Mouse (Mus musculus) heart, embryonic 10.5 days (tissue): ENCODE measurements around the gene Adgra3. TPM values are rescaled to one million over a fixed set of nuclear protein-coding genes. Genes with fewer than 3 reads are reported as not detected.

Experiments
- DNase-seq: peaks from one replicate; pipeline ENCODE4 v3.0.0-alpha.2; 2017; ENCODE audit warnings: low spot score
- H3K27ac ChIP-seq: fragments of 300-500 bp; sonication (generic); 2 replicates; pipeline ENCODE4 v1.5.1; 2016; ENCODE audit warnings: mild to moderate bottlenecking
- H3K27me3 ChIP-seq: fragments of 300-500 bp; sonication (generic); 2 replicates; pipeline ENCODE4 v1.6.1; 2016; ENCODE audit warnings: mild to moderate bottlenecking; ENCODE audit not compliant: poor library complexity, insufficient read depth, severe bottlenecking
- H3K36me3 ChIP-seq: fragments of 300-500 bp; sonication (generic); 2 replicates; pipeline ENCODE4 v1.6.1; 2016; ENCODE audit warnings: mild to moderate bottlenecking, moderate library complexity
- H3K4me1 ChIP-seq: fragments of 300-500 bp; sonication (generic); 2 replicates; pipeline ENCODE4 v1.6.1; 2016; ENCODE audit warnings: mild to moderate bottlenecking
- H3K4me3 ChIP-seq: fragments of 300-500 bp; sonication (generic); 2 replicates; pipeline ENCODE4 v1.5.1; 2016; ENCODE audit warnings: mild to moderate bottlenecking, moderate library complexity
- H3K9me3 ChIP-seq: fragments of 300-500 bp; sonication (generic); 2 replicates; pipeline ENCODE4 v1.6.1; 2016; ENCODE audit warnings: mild to moderate bottlenecking, moderate library complexity
- WGBS: fragments of 180-500 bp; shearing (Covaris S2); methylation state at CpG from one replicate; pipeline ENCODE4 v1.1.7; 2016; 5-methylcytosine and 5-hydroxymethylcytosine counted together
- polyA plus RNA-seq: library from polyadenylated mRNA; unstranded; fragments of >200 nt; fragmentation: Nextera tagmentation; extraction: Ambion mirVana; gene quantifications from 2 replicates; pipeline ENCODE4 v1.2.1, GENCODE M21; 2016

The Adgra3 gene
- polyA plus RNA-seq, 1 experiment from 2014 or later: 26.6 TPM

DNA sequence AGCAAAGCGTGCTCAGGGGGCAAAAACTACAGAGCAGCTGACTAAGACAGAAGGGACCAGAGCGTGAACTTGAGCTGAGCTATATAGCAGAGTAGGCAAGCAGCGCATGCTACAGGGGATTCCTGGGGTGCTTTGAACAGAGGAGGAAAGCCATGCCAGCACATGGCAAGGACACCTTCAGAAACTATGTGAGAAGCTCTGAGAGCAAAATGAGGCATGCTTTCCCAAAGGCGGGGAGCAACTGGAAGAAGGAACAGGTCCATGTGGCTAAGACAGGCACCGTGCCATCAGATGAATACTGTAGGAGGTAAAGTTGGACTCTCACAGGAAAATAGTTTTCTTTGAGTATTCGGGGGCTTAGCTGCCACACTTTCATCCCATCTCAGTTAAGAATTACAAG, 13.6 kb downstream of the Adgra3 start:
- H3K4me1 ChIP-seq: peaks cover 32% of the 10 kb centered on the region
- DNase-seq: no peak
- H3K27ac ChIP-seq: no peak overlapping the region
- no peaks in the 10 kb centered on the region for H3K9me3 ChIP-seq
- no peaks in the 10 kb centered on the region for H3K36me3 ChIP-seq
- no peaks in the 10 kb centered on the region for H3K27me3 ChIP-seq
- H3K4me3 ChIP-seq: no peak overlapping the region
- 92% methylated on average over 6 of the region's 6 CpGs for WGBS

DNA sequence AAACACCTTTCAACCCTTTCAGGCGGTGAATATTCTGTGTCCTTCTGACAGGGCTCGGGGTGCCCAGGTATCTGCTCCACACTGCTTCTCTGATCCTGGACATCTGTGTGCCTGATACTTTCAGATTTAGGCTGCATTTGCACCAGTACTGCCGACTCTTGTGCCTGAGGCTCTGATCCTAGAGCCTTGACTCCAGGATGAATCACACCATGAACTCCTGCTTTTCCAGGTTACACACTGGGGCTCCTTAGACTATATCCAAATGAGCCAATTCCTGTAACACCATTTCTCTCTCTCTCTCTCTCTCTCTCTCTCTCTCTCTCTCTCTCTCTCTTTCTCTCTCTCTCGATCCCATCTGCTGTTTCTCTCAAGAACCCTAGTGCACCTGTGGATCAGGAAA, 15.1 kb downstream of the Adgra3 start:
- Histone ChIP-seq H3K4me1 (peaks cover 19% of the 10 kb centered on the region), H3K4me3 (no peak overlapping the region), H3K27ac (no peak overlapping the region), H3K27me3 (no peaks in the 10 kb centered on the region), H3K9me3 (no peaks in the 10 kb centered on the region), H3K36me3 (no peaks in the 10 kb centered on the region)
- no peak for DNase-seq
- WGBS: 82% methylated on average over 4 of the region's 4 CpGs

DNA sequence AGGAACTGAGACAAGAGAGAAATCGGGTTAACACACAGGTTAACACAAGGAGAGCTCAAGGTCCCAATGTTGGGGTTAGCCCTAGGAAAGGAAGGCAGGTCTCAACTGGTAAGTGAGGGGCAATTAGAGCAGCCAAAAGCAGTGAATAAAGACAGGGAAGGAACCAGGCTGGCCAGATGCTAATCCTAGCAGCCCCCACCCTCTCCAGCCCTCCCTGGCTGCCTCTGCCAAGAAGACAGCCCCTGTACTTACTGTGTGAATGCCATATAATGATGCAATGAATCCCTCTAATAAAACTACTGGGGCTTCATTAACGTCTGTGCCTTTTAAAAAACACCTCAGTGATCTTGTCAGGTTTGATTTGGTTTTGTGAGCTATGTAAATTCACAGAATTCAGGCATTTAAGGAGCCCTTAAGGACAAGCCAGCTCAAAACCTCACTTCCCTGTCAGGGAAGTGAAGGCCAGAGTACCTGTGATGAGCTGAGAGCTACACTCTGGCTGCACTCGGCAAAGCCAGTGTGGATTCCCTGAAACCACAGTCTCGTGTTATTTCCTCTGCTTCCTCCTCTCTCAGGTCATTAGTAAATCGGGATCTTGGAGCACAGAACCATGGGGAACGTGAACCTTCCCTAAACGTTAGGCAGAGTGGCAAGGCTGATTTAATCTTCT, 16.4 kb downstream of the Adgra3 start:
- 55% methylated on average over 7 of the region's 7 CpGs for WGBS
- no peaks in the 10 kb centered on the region for H3K9me3 ChIP-seq
- H3K27ac ChIP-seq: no peak overlapping the region

DNA sequence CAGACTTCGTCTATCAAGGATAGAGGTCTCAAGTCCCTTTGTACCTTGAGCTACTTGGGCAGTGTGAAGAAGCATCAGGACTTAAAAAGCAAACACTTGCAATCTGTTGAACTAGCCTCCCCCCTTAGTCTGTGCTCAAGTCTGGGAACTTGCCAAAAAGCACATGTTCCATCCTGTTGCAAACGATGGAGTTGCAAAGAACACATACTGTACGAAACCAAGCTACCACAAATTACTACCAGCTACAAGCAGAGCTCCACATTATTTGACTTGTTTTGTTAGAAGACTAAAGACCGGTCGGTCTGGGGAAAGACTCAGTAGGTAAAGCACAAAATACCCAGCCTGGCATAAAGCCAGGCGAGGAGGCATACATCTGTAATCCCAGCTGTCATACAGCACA, 19.3 kb downstream of the Adgra3 start:
- no peaks in the 10 kb centered on the region for H3K36me3 ChIP-seq
- H3K4me3 ChIP-seq: no peak overlapping the region
- no peaks in the 10 kb centered on the region for H3K9me3 ChIP-seq
- WGBS: 88% methylated on average over 6 of the region's 6 CpGs
- H3K4me1 ChIP-seq: peaks cover 27% of the 10 kb centered on the region
- DNase-seq: no peak
- H3K27ac ChIP-seq: no peak overlapping the region
- H3K27me3 ChIP-seq: no peaks in the 10 kb centered on the region

More for the DNA sequence above, 16.4 kb downstream of the Adgra3 start:
- Histone ChIP-seq H3K36me3 (no peaks in the 10 kb centered on the region), H3K4me3 (no peak overlapping the region), H3K4me1 (peaks cover 16% of the 10 kb centered on the region; the same call in 1 of the 2 replicates), H3K27me3 (no peaks in the 10 kb centered on the region)
- no peak for DNase-seq

DNA sequence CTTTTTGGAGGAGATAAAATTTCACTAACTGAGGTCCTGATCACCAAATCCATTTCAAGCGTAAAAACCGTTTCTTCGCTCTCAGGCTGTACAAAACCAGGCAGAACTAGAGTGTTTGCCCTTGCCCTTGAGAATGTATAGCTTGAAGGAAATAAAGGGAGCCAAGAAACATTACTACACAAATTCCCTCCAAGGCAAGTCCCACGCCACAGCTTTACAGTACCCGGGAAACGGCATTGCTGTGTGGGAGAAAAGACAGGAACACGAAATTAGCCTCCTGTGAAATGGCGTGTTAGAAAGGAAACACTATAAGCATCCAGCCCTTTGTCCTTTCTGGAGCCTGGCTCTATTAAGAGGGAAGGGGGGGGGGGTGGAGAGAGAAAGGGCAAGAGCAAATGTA, 21.1 kb downstream of the Adgra3 start:
- no peak overlapping the region for H3K27ac ChIP-seq
- no peak for DNase-seq
- H3K36me3 ChIP-seq: no peaks in the 10 kb centered on the region
- WGBS: 88% methylated on average over 8 of the region's 8 CpGs
- H3K27me3 ChIP-seq: no peaks in the 10 kb centered on the region
- no peaks in the 10 kb centered on the region for H3K9me3 ChIP-seq
- H3K4me1 ChIP-seq: peaks cover 32% of the 10 kb centered on the region
- no peak overlapping the region for H3K4me3 ChIP-seq

DNA sequence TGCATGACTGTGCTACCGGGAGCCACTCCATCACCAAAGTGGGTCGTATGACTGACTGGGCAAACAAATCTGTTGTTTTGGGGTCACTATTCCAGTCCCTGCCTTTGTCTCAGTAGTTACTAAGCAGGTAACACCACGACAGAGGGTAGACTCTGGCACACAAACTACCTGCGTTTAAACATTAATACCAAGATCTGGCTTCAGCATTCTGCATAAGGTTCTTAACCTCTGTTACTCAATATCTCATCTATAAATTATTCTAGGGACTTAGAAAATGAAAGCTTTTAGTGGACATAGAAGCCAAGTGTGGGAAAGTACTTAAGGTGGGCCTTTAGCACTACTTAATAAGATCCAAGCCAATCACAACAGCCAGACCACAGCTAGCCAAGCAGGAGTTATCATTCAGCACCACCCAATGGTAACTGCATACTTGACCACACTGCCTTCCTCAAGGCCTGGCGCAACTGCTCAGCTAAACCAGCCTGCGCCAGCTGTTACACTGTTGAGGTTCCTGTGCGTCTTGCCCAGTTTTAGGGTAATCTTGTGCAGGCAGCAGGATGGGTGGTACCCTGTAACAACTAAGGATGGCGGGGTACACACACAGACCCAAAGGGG, 23.8 kb downstream of the Adgra3 start:
- Histone ChIP-seq H3K36me3 (no peaks in the 10 kb centered on the region), H3K27ac (peak overlapping the region; percentile 22; the same call in 1 of the 2 replicates), H3K27me3 (no peaks in the 10 kb centered on the region), H3K9me3 (no peaks in the 10 kb centered on the region), H3K4me3 (no peak overlapping the region), H3K4me1 (peaks cover 23% of the 10 kb centered on the region)
- 84% methylated on average over 8 of the region's 8 CpGs for WGBS
- DNase-seq: no peak

DNA sequence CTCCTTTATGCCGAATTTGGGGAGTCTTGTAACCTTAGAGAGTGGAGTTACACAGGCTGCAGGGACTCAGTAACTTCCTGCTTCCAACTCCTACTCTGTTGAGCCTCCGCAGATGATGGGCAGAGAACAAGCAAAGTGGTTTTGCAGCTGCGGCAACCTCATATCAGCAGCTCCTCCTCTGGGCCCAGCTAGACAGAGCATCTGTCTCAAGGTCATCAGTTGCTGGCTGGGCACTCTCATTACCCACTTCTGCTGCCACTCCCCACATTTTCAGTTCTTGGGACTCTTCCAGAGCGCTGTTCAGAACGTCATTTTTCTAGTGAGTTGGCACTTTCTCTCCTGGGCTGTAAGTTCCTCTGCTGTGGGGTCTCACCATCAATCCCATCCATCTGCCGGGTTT, 24.6 kb downstream of the Adgra3 start:
- H3K4me3 ChIP-seq: no peak overlapping the region
- H3K4me1 ChIP-seq: peaks cover 23% of the 10 kb centered on the region
- 48% methylated on average over 6 of the region's 6 CpGs for WGBS
- peak overlapping the region; percentile 22; the same call in 1 of the 2 replicates for H3K27ac ChIP-seq
- no peaks in the 10 kb centered on the region for H3K9me3 ChIP-seq
- H3K36me3 ChIP-seq: no peaks in the 10 kb centered on the region
- no peaks in the 10 kb centered on the region for H3K27me3 ChIP-seq
- no peak for DNase-seq

DNA sequence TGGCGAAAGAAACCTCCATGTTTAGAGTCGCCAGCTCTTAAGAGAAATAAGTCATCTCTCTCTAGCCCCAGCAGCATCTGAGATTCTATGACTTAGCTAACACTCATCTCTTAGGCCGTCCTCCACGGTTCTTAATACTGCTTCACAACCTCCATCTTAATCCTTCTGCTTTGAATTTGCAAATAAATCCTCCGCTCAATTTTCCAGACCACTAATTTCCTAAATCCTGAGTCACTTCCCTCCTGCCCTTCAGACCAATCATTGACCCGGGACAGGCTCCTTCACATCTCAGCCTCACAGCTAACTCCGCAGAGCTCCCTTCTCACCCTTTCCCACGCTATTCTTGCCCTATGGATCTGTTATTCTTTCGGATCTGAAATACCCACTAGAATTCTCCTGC, 25.1 kb downstream of the Adgra3 start:
- H3K4me1 ChIP-seq: peaks cover 23% of the 10 kb centered on the region
- no peaks in the 10 kb centered on the region for H3K27me3 ChIP-seq
- H3K4me3 ChIP-seq: no peak overlapping the region
- H3K27ac ChIP-seq: no peak overlapping the region
- no peak for DNase-seq
- no peaks in the 10 kb centered on the region for H3K9me3 ChIP-seq
- no peaks in the 10 kb centered on the region for H3K36me3 ChIP-seq
- 83% methylated on average over 9 of the region's 9 CpGs for WGBS

DNA sequence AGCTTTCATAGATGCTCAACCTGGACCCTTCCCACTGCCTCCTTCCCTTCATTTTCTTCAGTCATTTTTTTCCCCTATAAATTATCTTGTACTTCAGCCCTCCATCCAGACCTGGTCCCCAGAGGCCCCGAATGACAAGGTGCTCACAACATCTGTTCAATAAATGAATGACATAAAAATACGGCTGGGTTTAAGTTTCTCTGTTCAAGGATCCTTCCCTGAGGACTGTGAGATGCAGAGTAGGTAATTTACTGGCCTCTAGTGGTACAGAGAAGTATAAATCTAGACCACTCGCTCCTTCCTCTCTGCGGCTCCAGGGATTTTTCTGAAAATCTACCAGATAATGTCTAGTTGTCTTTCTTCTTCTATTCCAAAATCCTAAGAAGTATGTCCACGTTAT, 26.5 kb downstream of the Adgra3 start:
- H3K27me3 ChIP-seq: no peaks in the 10 kb centered on the region
- no peak overlapping the region for H3K27ac ChIP-seq
- H3K4me3 ChIP-seq: no peak overlapping the region
- no peaks in the 10 kb centered on the region for H3K9me3 ChIP-seq
- peaks cover 31% of the 10 kb centered on the region for H3K4me1 ChIP-seq
- no peaks in the 10 kb centered on the region for H3K36me3 ChIP-seq
- 63% methylated on average over 5 of the region's 5 CpGs for WGBS
- no peak for DNase-seq

DNA sequence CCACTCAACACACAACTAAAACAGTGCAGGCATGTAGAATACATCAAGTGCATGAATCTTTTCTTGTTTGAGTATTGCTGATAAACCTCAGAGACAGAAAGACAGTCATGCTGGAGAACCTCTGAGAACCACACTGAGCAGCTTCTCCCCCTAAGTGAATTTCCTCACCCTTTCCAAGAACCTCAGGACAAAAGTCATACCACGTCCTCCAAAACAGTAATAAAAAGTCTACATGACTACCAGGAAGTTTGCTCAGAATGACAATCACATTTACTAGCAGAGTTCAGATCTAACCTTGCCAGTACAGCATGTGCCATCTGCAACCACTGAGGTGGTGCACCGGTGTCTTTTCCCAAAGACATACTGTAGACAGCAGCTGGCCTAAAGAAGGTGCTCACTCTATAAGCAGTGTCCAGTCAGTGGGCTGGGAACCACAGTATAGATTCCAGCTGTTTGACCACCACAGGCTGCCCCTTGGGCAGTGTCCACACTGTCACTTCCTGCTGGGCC, 27.0 kb downstream of the Adgra3 start:
- H3K27me3 ChIP-seq: no peaks in the 10 kb centered on the region
- DNase-seq: no peak
- 79% methylated on average over 2 of the region's 2 CpGs for WGBS
- H3K4me3 ChIP-seq: no peak overlapping the region
- H3K36me3 ChIP-seq: no peaks in the 10 kb centered on the region
- peaks cover 33% of the 10 kb centered on the region for H3K4me1 ChIP-seq
- H3K27ac ChIP-seq: no peak overlapping the region
- H3K9me3 ChIP-seq: no peaks in the 10 kb centered on the region

DNA sequence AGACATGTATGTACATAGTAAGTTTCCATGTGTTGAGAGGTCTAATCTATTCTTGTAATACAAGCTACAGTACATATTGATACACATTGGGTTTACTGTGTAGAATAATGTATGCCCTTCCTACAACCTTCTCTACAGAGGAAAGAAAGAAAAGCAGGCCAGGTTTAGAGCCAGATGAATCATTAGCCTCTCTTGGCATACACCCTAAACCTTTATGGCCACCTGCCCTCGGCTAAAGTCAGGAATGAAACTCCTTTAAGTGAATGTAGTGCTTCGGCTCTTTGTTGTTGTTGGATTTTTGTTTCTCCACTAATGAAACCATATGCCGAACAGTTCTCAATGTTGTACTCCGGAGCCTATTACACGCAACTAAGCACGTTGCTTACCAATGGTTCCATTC, 27.5 kb downstream of the Adgra3 start:
- WGBS: 95% methylated on average over 6 of the region's 6 CpGs
- H3K4me1 ChIP-seq: peaks cover 38% of the 10 kb centered on the region
- no peak for DNase-seq
- no peaks in the 10 kb centered on the region for H3K27me3 ChIP-seq
- H3K4me3 ChIP-seq: no peak overlapping the region
- H3K9me3 ChIP-seq: no peaks in the 10 kb centered on the region
- no peak overlapping the region for H3K27ac ChIP-seq
- no peaks in the 10 kb centered on the region for H3K36me3 ChIP-seq

DNA sequence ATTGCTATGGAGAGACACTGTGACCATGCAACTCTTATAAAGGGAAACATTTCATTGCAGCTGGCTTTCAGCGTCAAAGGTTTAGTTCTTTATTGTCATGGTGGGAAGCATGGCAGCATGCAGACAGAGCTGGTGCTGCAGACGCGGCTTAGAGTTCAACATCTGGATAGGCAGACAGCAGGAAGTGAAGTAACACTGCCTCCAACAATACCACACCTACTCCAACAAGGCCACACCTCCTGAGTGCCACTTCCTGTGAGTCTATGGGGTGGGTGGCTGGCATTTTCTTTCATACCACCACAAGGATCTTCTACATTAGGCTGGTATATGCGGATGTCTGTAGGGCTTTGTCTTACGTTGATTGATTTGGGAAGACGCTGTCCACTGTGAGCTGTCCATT, 29.1 kb downstream of the Adgra3 start:
- Histone ChIP-seq H3K4me1 (peaks cover 33% of the 10 kb centered on the region), H3K4me3 (no peak overlapping the region), H3K9me3 (no peaks in the 10 kb centered on the region), H3K27me3 (no peaks in the 10 kb centered on the region), H3K36me3 (peaks cover under 1% of the 10 kb centered on the region; the same call in 1 of the 2 replicates), H3K27ac (no peak overlapping the region)
- 93% methylated on average over 6 of the region's 6 CpGs for WGBS
- no peak for DNase-seq

DNA sequence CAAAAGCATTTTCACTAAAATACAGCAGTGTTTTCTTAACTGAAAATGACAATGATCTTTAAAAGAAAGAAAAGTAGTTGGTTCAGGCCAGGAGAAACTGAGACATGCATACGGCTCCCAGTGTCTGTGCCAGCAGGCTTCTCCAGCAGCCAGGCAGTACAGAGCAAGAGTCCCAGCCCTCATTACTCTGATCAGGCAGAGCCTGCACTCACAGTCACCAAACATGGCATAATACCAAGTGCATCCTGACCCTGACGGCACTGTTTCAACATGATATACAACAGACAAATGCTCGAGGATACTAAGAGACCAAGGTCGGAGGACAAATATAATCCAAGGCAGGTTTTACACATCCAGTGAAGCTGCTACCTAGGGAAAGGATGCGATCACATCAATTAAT, 31.2 kb downstream of the Adgra3 start:
- no peaks in the 10 kb centered on the region for H3K9me3 ChIP-seq
- H3K27me3 ChIP-seq: no peaks in the 10 kb centered on the region
- 68% methylated on average over 5 of the region's 5 CpGs for WGBS
- peaks cover 19% of the 10 kb centered on the region for H3K36me3 ChIP-seq
- 0 out of 2 replicates have a peak overlapping the region, but pooled peaks have one; percentile 29 for H3K27ac ChIP-seq
- no peak overlapping the region for H3K4me3 ChIP-seq
- peaks cover 27% of the 10 kb centered on the region for H3K4me1 ChIP-seq
- no peak for DNase-seq
